Mouse (Mus musculus): Measurements from ENCODE around the gene Aimp2. TPM values are rescaled to one million over a fixed set of nuclear protein-coding genes. Genes with fewer than 3 reads are reported as not detected.
A peak's percentile ranks its signal among the peaks of the same experiment; 100 is the strongest.

The Aimp2 gene
- polyA plus RNA-seq, 1 experiment from 2014 or later = 86.5 TPM

GRCm38 (mm10) chr5:143930656-143931055, 21.0 kb upstream of the Aimp2 start:
- Histone ChIP-seq H3K27me3 (no peaks in the 10 kb centered on the region), H3K4me1 (peaks cover 3% of the 10 kb centered on the region; the same call in 1 of the 2 replicates)

GRCm38 (mm10) chr5:143929291-143929690, 19.6 kb upstream of the Aimp2 start:
- no peak overlapping the region for H3K4me3 ChIP-seq
- H3K36me3 ChIP-seq = peaks cover 65% of the 10 kb centered on the region
- no peak overlapping the region for H3K9ac ChIP-seq (replicated peaks)
- H3K27me3 ChIP-seq = no peaks in the 10 kb centered on the region
- no peaks in the 10 kb centered on the region for H3K9me3 ChIP-seq
- H3K4me2 ChIP-seq (replicated peaks) = no peak overlapping the region
- 96% methylated on average over 4 of the region's 4 CpGs for WGBS
- no peak for ATAC-seq (replicated peaks)
- H3K4me1 ChIP-seq = peaks cover 3% of the 10 kb centered on the region; the same call in 1 of the 2 replicates
- no peak overlapping the region for H3K27ac ChIP-seq (replicated peaks)

More at GRCm38 (mm10) chr5:143930656-143931055, 21.0 kb upstream of the Aimp2 start:
- no peak overlapping the region for H3K4me3 ChIP-seq
- no peak for ATAC-seq (replicated peaks)
- H3K9me3 ChIP-seq = no peaks in the 10 kb centered on the region
- H3K36me3 ChIP-seq = peaks cover 51% of the 10 kb centered on the region
- WGBS = 94% methylated on average over 12 of the region's 12 CpGs
- no peak overlapping the region for H3K4me2 ChIP-seq (replicated peaks)
- H3K9ac ChIP-seq (replicated peaks) = no peak overlapping the region
- no peak overlapping the region for H3K27ac ChIP-seq (replicated peaks)

GRCm38 (mm10) chr5:143927875-143928274, 18.2 kb upstream of the Aimp2 start, which contains the start of gene Gm42421:
TSS of gene Gm42421 (plus strand) at chr5:143928175.
- peaks cover 2% of the 10 kb centered on the region; the same call in 1 of the 2 replicates for H3K4me1 ChIP-seq
- no peaks in the 10 kb centered on the region for H3K9me3 ChIP-seq
- no peak within 1 kb of the TSS for H3K4me3 ChIP-seq
- H3K27ac ChIP-seq (replicated peaks) = no peak within 1 kb of the TSS
- WGBS = 93% methylated on average over 8 of the region's 8 CpGs
- no peak within 1 kb of the TSS for H3K9ac ChIP-seq (replicated peaks)
- H3K4me2 ChIP-seq (replicated peaks) = no peak within 1 kb of the TSS
- H3K27me3 ChIP-seq = no peaks in the 10 kb centered on the region
- H3K36me3 ChIP-seq = peaks cover 75% of the 10 kb centered on the region
- no peak for ATAC-seq (replicated peaks)

GRCm38 (mm10) chr5:143924781-143925452, 15.3 kb upstream of the Aimp2 start:
- no peak overlapping the region for H3K4me3 ChIP-seq
- H3K9me3 ChIP-seq = no peaks in the 10 kb centered on the region
- H3K36me3 ChIP-seq = peaks cover 76% of the 10 kb centered on the region
- WGBS = 93% methylated on average over 6 of the region's 6 CpGs
- no peak overlapping the region for H3K27ac ChIP-seq (replicated peaks)
- H3K9ac ChIP-seq (replicated peaks) = no peak overlapping the region
- no peaks in the 10 kb centered on the region for H3K4me1 ChIP-seq
- no peak for ATAC-seq (replicated peaks)
- H3K27me3 ChIP-seq = no peaks in the 10 kb centered on the region
- H3K4me2 ChIP-seq (replicated peaks) = no peak overlapping the region

GRCm38 (mm10) chr5:143918120-143918519, 8.5 kb upstream of the Aimp2 start:
- Histone ChIP-seq H3K4me1 (no peaks in the 10 kb centered on the region), H3K36me3 (peaks cover 65% of the 10 kb centered on the region), H3K27me3 (no peaks in the 10 kb centered on the region), H3K27ac (replicated peaks) (no peak overlapping the region), H3K9me3 (no peaks in the 10 kb centered on the region), H3K9ac (replicated peaks) (no peak overlapping the region), H3K4me3 (no peak overlapping the region), H3K4me2 (replicated peaks) (no peak overlapping the region)
- 96% methylated on average over 3 of the region's 3 CpGs for WGBS
- no peak for ATAC-seq (replicated peaks)

GRCm38 (mm10) chr5:143917418-143917817, 7.8 kb upstream of the Aimp2 start:
- no peaks in the 10 kb centered on the region for H3K4me1 ChIP-seq
- H3K27ac ChIP-seq (replicated peaks) = no peak overlapping the region
- ATAC-seq (replicated peaks) = no peak
- H3K9ac ChIP-seq (replicated peaks) = no peak overlapping the region
- H3K4me2 ChIP-seq (replicated peaks) = no peak overlapping the region
- H3K9me3 ChIP-seq = no peaks in the 10 kb centered on the region
- no peak overlapping the region for H3K4me3 ChIP-seq
- peaks cover 62% of the 10 kb centered on the region for H3K36me3 ChIP-seq
- 51% methylated on average over 5 of the region's 5 CpGs for WGBS
- H3K27me3 ChIP-seq = no peaks in the 10 kb centered on the region

GRCm38 (mm10) chr5:143916221-143916620, 6.6 kb upstream of the Aimp2 start:
- ATAC-seq (replicated peaks) = no peak
- Histone ChIP-seq H3K4me1 (peaks cover under 1% of the 10 kb centered on the region), H3K9me3 (no peaks in the 10 kb centered on the region), H3K4me2 (replicated peaks) (no peak overlapping the region), H3K27me3 (no peaks in the 10 kb centered on the region), H3K4me3 (no peak overlapping the region), H3K9ac (replicated peaks) (no peak overlapping the region), H3K36me3 (peaks cover 53% of the 10 kb centered on the region), H3K27ac (replicated peaks) (no peak overlapping the region)
- 90% methylated on average over 9 of the region's 9 CpGs for whole genome bisulfite sequencing

GRCm38 (mm10) chr5:143908926-143909325, 721 bp downstream of the Aimp2 start:
- H3K4me1 ChIP-seq = peaks cover 23% of the 10 kb centered on the region
- H3K9ac ChIP-seq (replicated peaks) = peak overlapping the region; percentile 63
- no peaks in the 10 kb centered on the region for H3K9me3 ChIP-seq
- H3K4me2 ChIP-seq (replicated peaks) = peak overlapping the region; percentile 63
- no peaks in the 10 kb centered on the region for H3K27me3 ChIP-seq
- ATAC-seq (replicated peaks) = no peak; the same call in 1 of the 2 replicates
- H3K36me3 ChIP-seq = peaks cover 21% of the 10 kb centered on the region
- H3K27ac ChIP-seq (replicated peaks) = peak overlapping the region; percentile 91
- H3K4me3 ChIP-seq = peak overlapping the region; percentile 53
- 2% methylated on average over 9 of the region's 9 CpGs for WGBS

GRCm38 (mm10) chr5:143906429-143906828, 3.2 kb downstream of the Aimp2 start:
- Histone ChIP-seq H3K4me3 (no peak overlapping the region), H3K36me3 (peaks cover 41% of the 10 kb centered on the region), H3K4me2 (replicated peaks) (no peak overlapping the region), H3K9me3 (no peaks in the 10 kb centered on the region), H3K27me3 (no peaks in the 10 kb centered on the region), H3K9ac (replicated peaks) (no peak overlapping the region), H3K27ac (replicated peaks) (no peak overlapping the region), H3K4me1 (peaks cover 23% of the 10 kb centered on the region)
- WGBS = 87% methylated on average over 8 of the region's 8 CpGs
- no peak for ATAC-seq (replicated peaks)

- no peaks in the 10 kb centered on the region for H3K27me3 ChIP-seq
- H3K4me3 ChIP-seq = no peak overlapping the region
- no peak overlapping the region for H3K9ac ChIP-seq (replicated peaks)
- H3K27ac ChIP-seq (replicated peaks) = no peak overlapping the region
- 91% methylated on average over 4 of the region's 4 CpGs for WGBS
- H3K4me2 ChIP-seq (replicated peaks) = no peak overlapping the region
- ATAC-seq (replicated peaks) = no peak
- H3K4me1 ChIP-seq = peaks cover 10% of the 10 kb centered on the region
- no peaks in the 10 kb centered on the region for H3K9me3 ChIP-seq
- peaks cover 65% of the 10 kb centered on the region for H3K36me3 ChIP-seq
Observed at GRCm38 (mm10) chr5:143903813-143904212, 5.8 kb downstream of the Aimp2 start.

- no peak overlapping the region for H3K4me3 ChIP-seq
- ATAC-seq (replicated peaks) = no peak
- peaks cover 78% of the 10 kb centered on the region for H3K36me3 ChIP-seq
- no peaks in the 10 kb centered on the region for H3K27me3 ChIP-seq
- H3K4me1 ChIP-seq = no peaks in the 10 kb centered on the region
- H3K9me3 ChIP-seq = no peaks in the 10 kb centered on the region
- no peak overlapping the region for H3K27ac ChIP-seq (replicated peaks)
- H3K4me2 ChIP-seq (replicated peaks) = no peak overlapping the region
- no peak overlapping the region for H3K9ac ChIP-seq (replicated peaks)
- 88% methylated on average over 3 of the region's 3 CpGs for WGBS
Observed at GRCm38 (mm10) chr5:143902111-143902510, 7.5 kb downstream of the Aimp2 start.

GRCm38 (mm10) chr5:143897635-143898330, 11.9 kb downstream of the Aimp2 start, which contains the start of gene Ankrd61:
TSS of gene Ankrd61 (minus strand) at chr5:143897685.
- no peak for ATAC-seq (replicated peaks)
- H3K4me2 ChIP-seq (replicated peaks) = no peak within 1 kb of the TSS
- no peak within 1 kb of the TSS for H3K27ac ChIP-seq (replicated peaks)
- H3K36me3 ChIP-seq = peaks cover 54% of the 10 kb centered on the region
- H3K4me1 ChIP-seq = no peaks in the 10 kb centered on the region
- H3K9me3 ChIP-seq = no peaks in the 10 kb centered on the region
- 88% methylated on average over 14 of the region's 14 CpGs for WGBS
- no peaks in the 10 kb centered on the region for H3K27me3 ChIP-seq
- H3K4me3 ChIP-seq = no peak within 1 kb of the TSS
- H3K9ac ChIP-seq (replicated peaks) = no peak within 1 kb of the TSS

Data from forebrain, embryonic 15.5 days (tissue).